Mouse (Mus musculus): ENCODE results near the gene Zmynd19.

- TF ChIP-seq POLR2A (IDR thresholded peaks at IDR 0.05; ENCODE audit: low read depth, low read length) (no peak), CTCF (IDR thresholded peaks at IDR 0.05; ENCODE audit: extremely low read depth, insufficient read length, insufficient replicate concordance, low read depth, low read length) (no peak)
Measured at GRCm38 (mm10) chr2:24902999-24903398, 46.6 kb upstream of the Zmynd19 start.

Measured in small intestine, adult 2 months (tissue).